In the genomic region with DNA sequence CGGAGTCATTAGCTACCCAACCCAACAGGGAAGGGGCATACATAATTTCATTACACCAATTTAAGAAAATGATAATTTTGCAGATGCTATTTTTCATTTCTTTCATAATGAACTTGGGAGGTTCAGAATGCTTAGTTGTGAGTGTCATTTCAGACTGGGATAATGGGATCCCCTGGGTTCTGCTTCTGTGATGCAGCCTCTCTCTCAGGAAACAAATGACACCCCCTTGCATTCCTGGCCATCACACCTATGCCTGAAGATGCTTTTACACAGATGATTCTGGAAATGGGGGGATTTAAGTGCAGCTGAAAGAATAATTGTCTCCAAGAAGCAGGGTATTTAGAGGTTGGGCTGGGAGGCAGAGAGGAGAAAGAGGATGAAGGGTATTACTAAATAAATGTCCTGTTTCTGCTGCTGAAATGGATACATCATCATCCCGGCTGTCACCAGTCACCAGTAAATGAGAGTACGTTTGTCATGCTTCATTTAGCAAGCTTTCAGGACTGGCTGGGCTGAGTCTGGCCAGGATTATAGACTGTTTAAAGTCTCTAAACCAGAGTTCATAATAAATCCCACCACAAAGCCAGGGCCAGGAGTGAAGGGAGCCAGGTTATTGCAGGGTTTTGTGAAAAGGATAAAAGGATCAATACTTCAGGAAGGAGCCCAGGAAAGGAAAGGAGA, we compare ENCODE assay signal across 15 mouse cellular contexts.
DNase-seq lines count a peak whose midpoint lies in the region; ATAC-seq and TF ChIP-seq lines count a peak whose summit lies in the region.
"Had no signal": no experiment of that assay in that cellular context is flagged by ENCODE, and none has a peak within 500 bp of the region (broad histone marks: within the 10 kb centered on the region; RNA-seq: fewer than 3 reads in every experiment).

No protein-coding gene starts in this region.

- DNase-seq in embryo, embryonic 11 days = peak; percentile 11
- peak; percentile 24 for DNase-seq in hindbrain, postnatal 0 days (ENCODE audit: low spot score)
- DNase-seq in B cell, adult 2 months = no peak
- DNase-seq: adrenal gland, postnatal 25 days; cerebellum, adult 9-10 months; heart, postnatal 14 days; lung, postnatal 14 days had no signal

- H3K36me3 ChIP-seq in forebrain, embryonic 16.5 days (ENCODE audit: control insufficient read depth, insufficient read depth) = no peaks in the 10 kb centered on the region
- no peaks in the 10 kb centered on the region for H3K36me3 ChIP-seq in forebrain, embryonic 13.5 days (ENCODE audit: poor library complexity, severe bottlenecking)
- H3K36me3 ChIP-seq in hindbrain, postnatal 0 days (ENCODE audit: insufficient read depth, low read length) = no peaks in the 10 kb centered on the region
- H3K36me3 ChIP-seq in neural tube, embryonic 14.5 days (ENCODE audit: control insufficient read depth, insufficient read depth, low read length) = no peaks in the 10 kb centered on the region
- H3K36me3 ChIP-seq: limb, embryonic 15.5 days had no signal

- no peak overlapping the region for H3K4me2 ChIP-seq in forebrain, embryonic 16.5 days (ENCODE audit: low read length)
- no peak overlapping the region for H3K4me2 ChIP-seq in forebrain, embryonic 13.5 days
- no peak overlapping the region for H3K4me2 ChIP-seq in hindbrain, postnatal 0 days (ENCODE audit: low read depth, low read length)
- H3K4me2 ChIP-seq in neural tube, embryonic 14.5 days (ENCODE audit: low read depth, low read length) = no peak overlapping the region
- H3K4me2 ChIP-seq: heart, embryonic 11.5 days; limb, embryonic 15.5 days had no signal

- WGBS in forebrain, embryonic 16.5 days = 26% methylated on average over 3 of the region's 3 CpGs
- 19% methylated on average over 3 of the region's 3 CpGs for WGBS in forebrain, embryonic 13.5 days
- WGBS in hindbrain, postnatal 0 days = 37% methylated on average over 3 of the region's 3 CpGs
- WGBS in neural tube, embryonic 14.5 days = 28% methylated on average over 3 of the region's 3 CpGs

- H3K9me3 ChIP-seq in forebrain, embryonic 16.5 days (ENCODE audit: control insufficient read depth, low read length) = no peaks in the 10 kb centered on the region
- H3K9me3 ChIP-seq in forebrain, embryonic 13.5 days (replicated peaks) = no peaks in the 10 kb centered on the region
- no peaks in the 10 kb centered on the region for H3K9me3 ChIP-seq in hindbrain, postnatal 0 days (ENCODE audit: low read length)
- no peaks in the 10 kb centered on the region for H3K9me3 ChIP-seq in neural tube, embryonic 14.5 days (ENCODE audit: control insufficient read depth, low read length)
- H3K9me3 ChIP-seq: limb, embryonic 15.5 days; megakaryocyte, embryonic 14.5 days had no signal

- H3K9ac ChIP-seq in forebrain, embryonic 16.5 days (replicated peaks; ENCODE audit: low read depth, low read length) = no peak overlapping the region
- H3K9ac ChIP-seq in forebrain, embryonic 13.5 days = no peak overlapping the region
- no peak overlapping the region for H3K9ac ChIP-seq in hindbrain, postnatal 0 days (replicated peaks; ENCODE audit: low read length)
- no peak overlapping the region for H3K9ac ChIP-seq in neural tube, embryonic 14.5 days (replicated peaks; ENCODE audit: low read depth, low read length)
- H3K9ac ChIP-seq: limb, embryonic 15.5 days had no signal

- H3K27ac ChIP-seq in forebrain, embryonic 16.5 days (ENCODE audit: low read length) = no peak overlapping the region
- no peak overlapping the region for H3K27ac ChIP-seq in forebrain, embryonic 13.5 days
- H3K27ac ChIP-seq in hindbrain, postnatal 0 days = no peak overlapping the region
- H3K27ac ChIP-seq in neural tube, embryonic 14.5 days (ENCODE audit: low read depth, low read length) = no peak overlapping the region
- H3K27ac ChIP-seq: limb, embryonic 15.5 days had no signal

- 0 out of 2 replicates have a peak, but pooled peaks have one; percentile 18 for ATAC-seq in forebrain, embryonic 16.5 days
- ATAC-seq in forebrain, embryonic 13.5 days = no peak
- ATAC-seq in hindbrain, postnatal 0 days = no peak
- peak; percentile 34; the same call in 1 of the 2 replicates for ATAC-seq in neural tube, embryonic 14.5 days (ENCODE audit: low read depth)
- ATAC-seq in erythroblast, adult 5-6 weeks (replicated peaks; ENCODE audit: low FRiP score, poor library complexity, severe bottlenecking) = no peak

- no peaks in the 10 kb centered on the region for H3K4me1 ChIP-seq in forebrain, embryonic 16.5 days (replicated peaks; ENCODE audit: control insufficient read depth, insufficient read depth, low read length)
- H3K4me1 ChIP-seq in forebrain, embryonic 13.5 days = no peaks in the 10 kb centered on the region
- no peaks in the 10 kb centered on the region for H3K4me1 ChIP-seq in hindbrain, postnatal 0 days (ENCODE audit: insufficient read depth, low read length)
- no peaks in the 10 kb centered on the region for H3K4me1 ChIP-seq in neural tube, embryonic 14.5 days (ENCODE audit: control insufficient read depth, insufficient read depth, low read length)
- H3K4me1 ChIP-seq: limb, embryonic 15.5 days; megakaryocyte, embryonic 14.5 days had no signal

- H3K4me3 ChIP-seq in forebrain, embryonic 16.5 days (replicated peaks; ENCODE audit: low read length) = no peak overlapping the region
- H3K4me3 ChIP-seq in forebrain, embryonic 13.5 days = no peak overlapping the region
- no peak overlapping the region for H3K4me3 ChIP-seq in hindbrain, postnatal 0 days (ENCODE audit: low read length)
- no peak overlapping the region for H3K4me3 ChIP-seq in neural tube, embryonic 14.5 days (ENCODE audit: low read depth, low read length)
- H3K4me3 ChIP-seq: erythroblast, embryonic 14.5 days; limb, embryonic 15.5 days; megakaryocyte, embryonic 14.5 days had no signal

- no peak for TF ChIP-seq CTCF in hindbrain, postnatal 0 days (IDR thresholded peaks at IDR 0.05; ENCODE audit: low read depth)

- no peaks in the 10 kb centered on the region for H3K27me3 ChIP-seq in forebrain, embryonic 16.5 days (replicated peaks; ENCODE audit: control insufficient read depth, insufficient read depth, low read length)
- no peaks in the 10 kb centered on the region for H3K27me3 ChIP-seq in forebrain, embryonic 13.5 days
- H3K27me3 ChIP-seq in hindbrain, postnatal 0 days (ENCODE audit: insufficient read depth, low read length) = no peaks in the 10 kb centered on the region
- no peaks in the 10 kb centered on the region for H3K27me3 ChIP-seq in neural tube, embryonic 14.5 days (ENCODE audit: control insufficient read depth, insufficient read depth, low read length)
- H3K27me3 ChIP-seq: limb, embryonic 15.5 days; megakaryocyte, embryonic 14.5 days had no signal

Comparison
In these comparisons a context has a peak if more than half of its experiments do, and no peak if none do; other contexts are left out.
1. ATAC-seq: peak in forebrain, embryonic 16.5 days (single experiment) and neural tube, embryonic 14.5 days (single experiment); none in forebrain, embryonic 13.5 days (single experiment), hindbrain, postnatal 0 days (single experiment) and erythroblast, adult 5-6 weeks (single experiment).
2. DNase-seq: peak in embryo, embryonic 11 days (single experiment) and hindbrain, postnatal 0 days (single experiment); none in B cell, adult 2 months (0 of 2).